Mouse (Mus musculus) MEL (cell line): Measurements from ENCODE around the gene Ubxn7.

Experiments used
- BHLHE40 ChIP-seq: IDR thresholded peaks from 2 replicates; pipeline ENCODE4 v1.6.1; 2012; ENCODE audit warnings: low read depth, mild to moderate bottlenecking, inconsistent platforms, low read length, improper control_type of control experiment, borderline replicate concordance
- CTCF ChIP-seq, 3 experiments: IDR thresholded peaks in 2 of 3; conservative IDR thresholded peaks in 1 of 3; 2 replicates each; pipeline ENCODE4 v1.5.1; 2011 to 2012; ENCODE audit warnings: low read length in 3 of 3, low read depth in 2 of 3, mild to moderate bottlenecking in 2 of 3, improper control_type of control experiment in 1 of 3, inconsistent platforms in 1 of 3, mixed read lengths in 1 of 3, moderate library complexity in 1 of 3; ENCODE audit not compliant: control insufficient read depth in 1 of 3, insufficient read depth in 1 of 3, poor library complexity in 1 of 3, severe bottlenecking in 1 of 3
- GATA1 ChIP-seq: IDR thresholded peaks from 2 replicates; pipeline ENCODE4 v1.6.1; 2011; ENCODE audit warnings: low read depth, low read length, improper control_type of control experiment

DNA sequence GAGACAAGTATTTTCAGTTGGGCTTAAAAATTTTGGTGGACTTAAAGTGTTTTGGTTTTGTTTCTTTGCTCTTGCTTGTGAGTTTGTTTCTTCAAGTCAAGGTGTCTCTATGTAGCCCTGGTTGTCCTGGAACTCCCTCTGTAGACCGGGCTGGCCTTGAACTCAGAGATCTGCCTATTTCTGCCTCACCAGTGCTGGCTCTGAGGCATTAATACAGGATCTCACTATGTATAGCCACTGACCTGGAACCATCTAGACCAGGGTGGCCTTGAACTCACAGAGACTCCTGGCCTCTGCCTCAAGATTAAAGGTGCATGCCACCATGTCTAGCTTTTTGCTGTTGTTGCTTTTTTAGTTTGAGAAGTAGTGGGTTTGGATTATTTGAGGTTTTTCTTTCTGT lies 99.9 kb downstream of the Ubxn7 start:
- TF ChIP-seq CTCF (IDR thresholded peaks at IDR 0.05 in 2 of 3, conservative IDR thresholded peaks at IDR 0.05 in 1 of 3; ENCODE audit: control insufficient read depth in 1 of 3, insufficient read depth in 1 of 3, low read depth in 2 of 3, low read length in 3 of 3, poor library complexity in 1 of 3, severe bottlenecking in 1 of 3) = no peak
- TF ChIP-seq BHLHE40 = no peak
- TF ChIP-seq GATA1 = no peak
